Mouse (Mus musculus) adrenal gland, adult 2 months (tissue): ENCODE results near the gene Zfp511. TPM values are rescaled to one million over a fixed set of nuclear protein-coding genes. Genes with fewer than 3 reads are reported as not detected.
A peak's percentile ranks its signal among the peaks of the same experiment; 100 is the strongest.

Experiments used
- DNase-seq: peaks from one replicate; pipeline ENCODE4 v3.0.0; 2021
- polyA plus RNA-seq: library from polyadenylated mRNA; depleted of rRNA; stranded (reverse); fragments of >200 nt; gene quantifications from 2 replicates; pipeline ENCODE4 v1.2.3, GENCODE M21; 2012
- total RNA-seq, 2 experiments: library from RNA; stranded (reverse); gene quantifications; 2 replicates each; pipeline ENCODE4 v1.2.3; 2021

Gene Zfp511
- total and polyA plus RNA-seq, 3 experiments = 22.2 to 49.2 (median 23.7) TPM

DNA sequence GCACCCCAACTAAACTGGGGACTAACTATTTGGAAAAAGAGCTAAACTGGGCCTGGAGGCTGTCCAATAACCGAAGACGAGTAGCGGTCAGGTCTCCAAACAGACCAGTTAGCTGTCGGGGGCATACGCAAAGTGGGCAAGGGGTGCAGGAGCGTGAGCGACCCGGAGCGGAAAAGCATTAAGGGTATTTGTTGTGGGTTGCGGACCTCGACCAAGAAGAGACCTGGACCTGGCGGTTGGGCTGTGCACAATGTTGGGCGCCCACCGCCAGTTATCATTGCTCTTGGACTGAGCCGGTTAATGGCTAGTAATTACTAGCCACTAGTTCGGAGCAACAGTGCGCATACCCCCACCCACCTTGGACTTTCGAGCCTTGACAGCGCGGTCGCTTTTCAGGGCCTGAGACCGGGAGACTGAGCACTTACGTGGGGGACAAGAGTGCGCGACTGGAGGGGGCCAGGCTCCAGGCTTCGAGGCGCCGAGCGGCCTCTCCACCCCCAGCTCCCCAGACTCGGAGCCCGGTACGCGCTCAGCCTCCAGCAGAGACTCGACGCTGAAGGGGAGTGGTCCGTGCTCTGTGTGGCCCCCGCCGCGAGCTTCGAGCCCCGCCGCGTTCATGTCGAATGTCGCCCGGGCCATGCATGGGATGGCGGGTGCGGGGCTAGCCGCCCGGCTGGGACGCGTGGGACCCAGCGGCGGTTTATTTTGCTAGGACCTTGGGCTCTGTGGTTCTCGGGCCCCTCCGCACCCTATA lies 12.3 kb downstream of the Zfp511 start, which contains the start of gene Msx3:
Gene Msx3, minus strand, starts transcription at position 729 of the 754 bp plus-strand sequence.
- DNase-seq = peak; percentile 14

DNA sequence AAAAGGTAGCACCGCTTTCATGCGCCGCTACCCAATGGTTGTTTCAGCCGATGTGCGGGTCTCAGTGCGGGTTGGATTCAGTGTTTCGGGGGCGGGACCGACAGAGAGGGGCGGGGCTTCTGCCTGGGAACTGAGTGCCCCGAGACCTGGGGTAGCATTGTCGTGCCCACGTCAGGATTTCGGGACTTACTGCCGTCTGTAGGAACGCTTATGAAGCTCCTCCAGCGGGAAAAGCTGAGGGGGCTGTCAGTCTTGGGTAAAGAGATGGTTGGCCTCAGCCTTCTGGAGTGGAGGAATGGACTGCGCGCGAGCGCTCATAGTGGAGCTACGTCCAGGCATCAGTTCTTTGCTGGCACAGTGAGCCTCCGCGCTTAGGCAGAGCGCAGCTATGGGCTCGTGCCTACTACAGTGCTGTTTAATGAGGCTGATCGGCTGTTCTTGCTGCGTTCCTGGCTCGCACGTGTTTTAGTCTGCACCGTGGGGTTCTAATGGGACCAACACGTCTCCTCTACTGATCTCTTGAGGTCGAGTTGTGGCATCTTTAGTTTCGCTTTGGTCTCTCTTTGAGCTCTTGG lies 13.0 kb downstream of the Zfp511 start:
- peak; percentile 53 for DNase-seq

DNA sequence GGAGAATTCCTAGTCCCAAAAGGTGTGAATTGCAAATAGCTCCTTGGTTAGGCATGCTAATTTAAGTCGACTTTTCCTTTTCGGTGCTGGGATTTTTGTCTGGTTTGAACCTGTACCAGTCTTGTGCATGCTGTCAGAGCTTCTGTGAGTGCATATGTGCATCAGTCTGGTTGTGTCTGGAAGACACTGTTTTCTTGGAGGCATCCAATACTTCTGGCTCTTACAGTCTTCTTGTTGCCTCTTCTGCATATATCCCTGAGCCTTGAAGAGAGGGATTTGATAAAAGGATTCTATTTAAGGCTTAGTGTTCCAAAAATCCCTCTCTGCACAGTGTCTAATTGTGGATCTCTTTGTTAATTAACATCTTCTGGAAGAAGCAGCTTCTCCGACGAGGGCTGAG lies 17.9 kb downstream of the Zfp511 start:
- DNase-seq = no peak

DNA sequence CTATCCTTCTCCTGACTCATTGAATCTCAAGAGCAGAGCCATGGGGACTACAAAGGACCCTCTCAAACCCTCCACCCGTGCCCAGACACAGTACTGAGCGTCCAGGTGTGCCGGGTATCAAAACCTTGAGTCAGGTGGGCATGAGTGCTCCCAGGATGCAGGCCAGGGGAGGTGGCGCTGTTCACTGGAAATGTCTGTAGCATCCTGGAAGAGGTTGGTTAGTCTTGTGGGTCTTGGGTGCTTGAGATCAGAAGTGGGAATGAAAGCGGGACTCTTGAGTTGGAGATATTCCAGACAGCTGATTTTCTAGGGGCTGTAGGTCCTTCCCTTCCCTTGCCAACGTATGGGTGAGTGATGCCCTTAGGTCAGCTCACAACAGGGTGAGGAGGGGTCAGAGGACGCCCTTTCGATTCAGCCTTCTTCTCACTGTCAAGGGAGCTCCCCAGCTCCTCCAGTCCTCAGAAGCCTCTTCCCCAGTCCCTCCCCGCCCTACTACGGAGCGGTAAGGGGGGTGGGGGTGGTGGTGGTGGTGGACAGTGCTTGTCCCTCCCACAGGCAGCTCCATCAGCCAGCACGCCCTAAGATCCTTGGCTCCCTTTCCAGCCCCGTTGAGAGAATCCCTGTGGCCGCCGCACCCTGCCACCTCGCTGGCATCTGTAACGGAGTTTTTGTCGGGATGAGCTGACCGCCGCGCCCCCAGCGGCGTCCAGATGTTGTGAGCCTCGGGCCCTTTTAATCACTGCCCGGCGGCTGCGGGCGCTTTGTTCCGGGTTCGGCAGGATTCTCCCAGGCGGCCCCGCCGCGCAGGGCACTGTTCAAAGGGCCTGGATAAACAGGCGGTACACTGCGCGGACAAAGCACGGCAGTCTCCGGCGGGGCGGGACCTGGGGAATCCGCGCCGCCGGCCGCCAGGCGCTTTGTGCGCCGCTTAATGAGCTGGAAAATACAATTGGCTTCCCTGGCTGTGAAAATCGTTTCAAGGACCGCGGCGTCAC lies 21.5 kb downstream of the Zfp511 start:
- peak; percentile 43 for DNase-seq

DNA sequence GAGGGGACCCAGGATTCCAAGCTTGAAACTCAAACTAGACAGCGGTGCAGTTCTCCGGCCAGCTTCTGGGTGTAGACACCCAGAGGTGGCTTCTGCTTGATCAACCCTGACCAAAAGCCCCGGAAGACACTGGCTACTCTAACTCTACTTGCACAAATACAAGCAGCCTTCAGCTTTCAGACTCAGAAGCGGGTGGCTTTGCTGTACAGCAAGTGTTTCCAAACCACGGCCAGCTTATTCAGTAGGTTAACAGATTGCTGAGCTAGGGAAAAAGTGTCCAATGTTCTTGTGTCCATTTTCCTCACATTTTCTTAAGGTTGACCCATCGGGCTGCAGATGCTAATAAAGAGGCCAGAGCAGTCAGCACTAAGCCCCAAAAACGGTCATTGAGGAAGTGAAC lies 22.3 kb downstream of the Zfp511 start:
- DNase-seq = no peak

DNA sequence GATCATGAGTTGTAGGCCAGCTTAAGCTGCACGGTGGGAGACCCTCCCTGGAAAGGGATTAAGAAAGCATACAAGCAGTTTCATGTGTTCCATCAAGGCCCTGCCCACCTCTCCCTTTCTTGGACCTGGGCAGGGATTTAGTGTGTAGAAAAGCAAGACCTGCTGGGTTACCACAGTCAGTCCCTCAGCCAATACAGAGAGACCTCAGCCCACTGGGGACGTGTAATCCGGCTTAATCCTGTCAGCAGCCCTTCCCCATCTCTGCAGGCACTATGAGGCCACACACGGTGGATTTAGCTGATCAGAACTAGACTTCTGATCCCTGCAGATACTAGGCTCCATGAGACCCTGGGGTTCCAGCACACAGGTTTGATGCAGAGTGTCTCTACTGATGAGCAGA lies 23.4 kb downstream of the Zfp511 start:
- DNase-seq = no peak

DNA sequence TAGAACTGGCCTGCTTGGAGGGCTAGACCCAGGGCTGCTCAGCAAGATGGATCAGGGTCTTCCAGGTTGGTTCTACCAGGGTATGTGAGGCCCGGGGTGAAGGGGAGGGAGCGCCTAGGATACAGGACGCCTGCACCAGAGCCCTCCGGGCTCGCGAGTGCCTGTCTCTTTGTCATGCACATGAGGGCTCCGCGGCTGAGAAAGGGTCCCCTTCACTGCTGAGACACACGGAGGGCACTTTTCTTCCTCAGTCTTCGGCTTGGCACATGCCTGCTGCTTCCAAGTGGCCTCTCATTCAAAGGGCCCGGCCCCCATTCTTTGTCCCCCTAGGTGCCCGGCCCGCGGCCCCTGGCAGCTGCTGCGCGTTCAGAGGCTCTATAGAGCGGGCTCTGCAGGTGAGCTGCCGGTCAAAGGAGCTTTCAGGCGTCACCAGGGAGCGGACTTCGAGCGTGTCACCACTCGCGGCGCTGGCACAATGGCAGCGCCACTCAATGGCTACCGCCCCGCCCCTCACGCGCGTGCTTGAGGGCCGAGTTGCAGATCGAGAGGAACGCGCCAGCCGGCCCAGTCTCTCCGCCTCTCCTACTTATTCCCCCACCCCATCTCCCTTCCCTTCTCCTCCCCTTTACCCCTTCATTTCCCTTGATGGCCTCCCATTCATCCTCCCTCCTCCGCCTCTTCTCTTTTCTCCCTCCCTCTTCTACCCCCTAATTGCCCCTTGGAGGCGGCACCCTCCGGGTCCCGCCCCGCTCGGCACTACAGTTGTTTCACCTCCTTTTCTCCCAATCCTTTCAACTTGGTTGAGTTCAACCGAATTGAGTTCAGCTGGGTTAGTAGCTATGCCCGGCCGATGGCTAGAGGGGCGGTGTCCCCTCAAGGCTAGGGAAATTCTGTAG lies 25.0 kb downstream of the Zfp511 start:
- DNase-seq = peak; percentile 51

DNA sequence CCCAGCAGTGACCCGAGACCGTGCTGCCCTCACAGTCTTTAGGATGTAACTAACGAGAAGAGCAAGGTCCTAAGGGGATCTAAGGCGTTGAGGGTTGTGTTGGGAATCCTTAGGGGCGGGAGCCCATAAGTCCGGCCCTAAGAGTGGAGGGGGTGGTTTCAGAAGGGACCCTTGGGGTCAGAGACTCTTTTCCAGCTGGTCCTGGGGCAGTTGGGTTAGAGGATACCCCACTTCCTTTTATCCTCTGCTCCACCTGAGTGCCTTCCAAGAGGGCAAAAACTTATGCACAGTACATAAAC lies 25.6 kb downstream of the Zfp511 start:
- no peak for DNase-seq

DNA sequence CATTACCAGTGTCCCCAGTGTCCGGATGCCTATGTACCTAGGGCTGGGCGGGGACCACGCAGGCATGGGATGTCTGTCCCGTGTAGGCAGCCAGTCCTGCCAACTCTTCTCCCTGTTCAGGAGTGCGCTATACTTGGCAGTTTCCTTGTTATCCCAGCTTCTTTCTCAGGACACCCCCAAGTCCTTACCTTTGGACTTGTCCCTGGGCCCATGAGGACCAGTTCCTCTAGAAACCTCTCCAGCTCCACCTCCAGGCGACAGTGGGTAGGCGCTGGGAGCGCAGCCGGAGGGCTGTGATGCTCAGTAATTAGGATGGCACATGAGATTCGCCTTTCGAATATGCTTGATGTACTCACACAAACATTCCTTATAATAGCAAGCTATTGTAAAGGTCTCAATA lies 26.1 kb downstream of the Zfp511 start:
- peak; percentile 32 for DNase-seq

DNA sequence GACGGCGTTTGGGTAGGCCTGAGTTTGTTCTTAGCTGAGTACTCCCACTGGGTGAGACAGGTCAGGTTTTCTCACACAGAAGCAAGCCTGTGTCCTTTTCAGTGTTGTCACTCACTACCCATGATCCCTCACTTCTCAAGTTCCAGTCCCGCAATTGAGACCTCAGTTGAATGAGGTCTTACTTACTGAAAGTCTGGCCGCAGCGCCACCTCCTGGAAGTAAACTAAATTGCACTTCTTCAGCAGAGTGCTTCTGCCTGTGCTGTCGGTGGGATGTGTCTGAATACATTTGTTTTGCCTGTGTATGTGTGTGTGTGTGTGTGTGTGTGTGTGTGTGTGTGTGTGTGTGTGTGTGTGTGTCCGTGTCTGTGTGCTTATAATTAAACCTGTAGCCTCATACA lies 26.9 kb downstream of the Zfp511 start:
- DNase-seq = peak; percentile 59

DNA sequence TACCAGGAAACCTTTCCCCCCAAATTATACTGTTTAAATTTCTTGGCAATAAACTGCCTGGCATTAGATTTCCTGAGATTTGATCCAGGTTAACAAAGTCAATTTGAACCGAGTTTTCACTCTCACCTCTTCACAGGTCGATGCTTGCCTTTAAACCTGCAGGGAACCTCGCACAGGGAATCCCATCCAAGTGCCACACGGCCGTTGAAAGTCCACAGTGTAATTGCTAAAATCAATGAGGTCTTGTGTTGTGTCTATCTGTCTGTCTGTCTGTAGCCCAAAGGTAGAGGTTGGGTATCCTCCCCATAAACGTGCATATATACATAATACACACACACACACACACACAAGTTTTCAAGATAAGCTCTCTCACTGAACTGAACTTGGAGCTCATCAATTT lies 31.2 kb downstream of the Zfp511 start:
- no peak for DNase-seq

DNA sequence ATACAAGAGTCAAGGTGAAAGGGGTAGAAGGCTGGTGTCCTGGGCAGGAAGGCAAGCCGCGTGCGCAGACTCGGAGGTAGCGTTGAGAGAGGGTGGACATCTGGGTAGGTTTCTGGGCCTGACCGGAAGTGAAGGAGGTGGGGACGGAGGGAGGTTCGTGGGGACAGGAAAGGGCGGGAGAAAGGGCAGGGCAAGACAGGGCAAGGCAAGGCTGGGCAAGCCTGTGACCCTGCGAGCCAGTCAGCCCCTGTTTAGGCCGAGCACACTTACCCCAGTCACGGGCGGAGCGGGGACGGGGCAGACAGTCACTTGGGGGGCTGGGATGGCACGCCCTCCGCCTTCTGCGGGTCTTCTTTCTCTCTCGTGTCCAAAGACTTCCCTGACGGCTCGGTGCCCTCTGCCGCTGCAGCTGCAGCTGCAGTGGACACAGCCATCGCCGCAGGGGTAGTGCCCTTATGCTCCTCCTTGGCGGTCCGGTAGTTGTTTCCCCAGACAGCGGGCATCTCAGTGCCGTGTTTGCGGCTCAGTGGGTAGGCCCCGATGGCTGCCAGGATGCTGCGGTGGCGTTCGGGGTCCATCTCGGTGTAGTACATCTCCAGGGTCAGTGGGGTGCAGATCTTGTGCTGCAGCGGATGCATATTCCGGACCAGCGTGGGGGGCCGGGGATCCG lies 34.0 kb downstream of the Zfp511 start:
- DNase-seq = peak; percentile 21

DNA sequence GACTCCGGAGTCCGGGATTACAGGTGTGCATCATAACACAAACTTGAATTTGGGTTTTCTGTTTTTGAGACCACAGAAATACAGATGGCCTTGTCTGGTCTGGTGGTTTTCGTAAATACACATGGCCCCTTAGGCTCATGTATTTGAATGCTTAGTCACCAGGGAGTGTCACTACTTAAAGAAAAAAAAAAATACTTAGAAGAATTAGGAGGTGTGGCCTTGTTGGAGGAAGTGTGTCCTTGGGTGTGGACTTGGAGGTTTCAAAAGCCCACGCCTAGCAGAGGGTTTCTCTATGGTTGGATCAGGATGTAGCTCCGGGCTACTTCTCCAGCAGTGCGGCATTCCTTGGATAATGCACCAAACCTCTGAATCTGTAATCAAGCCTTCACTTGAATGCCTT lies 41.5 kb downstream of the Zfp511 start:
- no peak for DNase-seq

DNA sequence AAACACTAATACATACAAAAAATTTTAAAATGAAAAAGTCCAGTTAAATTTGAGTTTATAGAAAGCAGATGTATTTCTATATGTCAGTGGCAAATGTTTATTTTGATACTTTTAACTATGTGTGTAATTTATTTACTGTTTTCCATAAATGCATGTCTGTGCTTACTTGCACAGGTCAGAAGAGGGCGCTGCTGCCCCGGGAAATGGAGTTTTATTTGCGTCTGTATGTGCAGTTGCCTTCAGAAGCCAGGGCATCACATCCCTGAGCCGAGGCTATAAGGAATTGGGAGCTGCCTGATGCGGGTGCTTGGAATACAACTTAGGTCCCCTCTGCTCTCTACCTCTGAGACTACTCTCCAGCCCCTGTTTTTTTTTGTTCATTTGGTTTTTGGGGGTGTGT lies 42.5 kb downstream of the Zfp511 start:
- peak; percentile 62 for DNase-seq

DNA sequence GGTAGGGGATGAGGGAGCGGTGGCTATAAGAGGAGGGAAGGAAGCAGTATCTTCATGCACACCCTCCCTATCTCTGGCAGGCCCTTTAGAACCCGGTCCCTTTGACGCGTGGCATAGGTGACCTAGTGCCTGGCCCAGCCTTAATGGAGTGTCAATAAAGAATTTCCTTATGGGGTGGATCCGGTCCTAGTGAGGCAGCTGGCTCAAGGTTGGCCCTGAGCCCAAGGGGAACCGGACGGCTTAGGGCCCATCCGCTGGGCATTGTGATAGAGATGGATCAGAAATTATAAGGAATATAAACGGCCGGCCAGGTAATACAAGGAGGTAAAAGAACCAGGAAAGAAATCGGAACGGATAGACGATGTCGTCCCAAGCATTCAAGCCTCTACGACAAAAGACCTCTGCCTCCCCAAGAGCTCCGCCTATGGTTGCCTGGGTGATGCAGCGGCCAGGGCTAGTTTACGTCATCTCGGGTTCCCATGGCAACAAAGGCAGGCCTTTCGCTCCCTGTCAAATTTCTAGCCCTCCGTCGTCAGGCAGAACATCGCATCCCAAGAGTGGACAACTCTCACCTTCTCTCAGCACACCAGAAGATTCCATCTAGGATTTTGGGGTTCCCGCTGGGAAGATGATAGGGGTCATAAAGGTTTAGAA lies 44.4 kb downstream of the Zfp511 start:
- DNase-seq = peak; percentile 89

DNA sequence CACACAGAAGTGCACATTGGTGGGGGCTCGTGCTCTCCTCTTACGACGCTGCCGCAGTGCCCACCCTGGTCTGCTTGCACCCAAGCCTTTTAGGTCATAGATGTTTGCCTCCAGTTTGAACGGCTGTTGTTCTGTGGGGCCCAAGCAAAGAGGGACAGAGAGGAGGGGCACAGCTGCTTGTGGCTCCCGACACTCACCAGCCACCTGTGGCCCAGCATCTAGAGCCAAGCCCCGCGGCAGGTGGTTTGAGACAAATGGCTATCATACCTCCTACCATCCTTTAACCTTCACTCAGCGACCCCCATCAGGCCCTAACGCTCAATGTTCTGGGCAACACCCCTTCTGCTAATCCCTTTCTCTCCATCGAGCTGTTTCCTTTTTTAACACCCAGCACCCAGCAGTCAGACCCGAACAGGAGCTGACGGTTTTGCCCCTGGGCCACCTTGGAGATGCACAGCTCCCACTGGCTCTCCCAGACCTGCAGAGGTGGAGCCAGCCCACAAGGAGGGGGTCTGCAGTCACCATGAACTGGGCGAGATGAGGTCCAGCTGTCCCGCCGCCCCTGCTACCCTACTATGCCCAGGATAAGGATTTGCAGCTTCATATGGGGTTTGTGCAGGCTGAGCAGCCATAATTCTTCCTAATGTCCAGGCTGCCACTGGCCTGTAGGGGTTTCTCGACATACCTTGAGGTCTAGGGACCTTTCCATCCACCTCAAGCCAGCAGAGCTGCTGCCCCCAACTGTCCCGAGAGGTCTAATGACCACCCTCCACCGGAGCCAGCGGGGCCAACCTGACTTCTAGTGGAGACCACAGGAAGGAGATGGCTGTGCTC lies 45.4 kb downstream of the Zfp511 start:
- DNase-seq = no peak

DNA sequence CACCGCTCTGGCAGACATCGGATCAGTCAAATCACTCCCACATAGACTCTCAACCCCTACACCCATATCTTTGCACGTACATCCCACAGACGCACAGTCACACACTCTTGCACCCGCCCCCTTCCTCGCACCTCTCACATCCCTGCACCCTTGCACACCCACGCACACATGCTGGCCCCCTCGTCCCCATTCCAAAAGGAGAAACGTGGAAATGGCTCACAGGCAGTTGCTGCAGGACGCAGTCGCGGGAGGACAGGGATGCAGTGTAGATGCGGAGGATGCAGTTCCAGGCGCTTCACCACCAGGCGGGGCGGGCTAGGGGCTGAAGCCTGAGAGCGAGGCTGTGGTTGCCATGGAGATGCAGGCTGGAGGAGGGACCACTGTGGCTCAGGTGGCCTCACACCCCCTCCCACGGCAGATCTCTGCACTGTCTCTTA lies 46.1 kb downstream of the Zfp511 start, which contains the start of gene Caly:
Gene Caly, minus strand, starts transcription at position 307 of the 437 bp plus-strand sequence.
- DNase-seq = no peak
